In the genomic region with DNA sequence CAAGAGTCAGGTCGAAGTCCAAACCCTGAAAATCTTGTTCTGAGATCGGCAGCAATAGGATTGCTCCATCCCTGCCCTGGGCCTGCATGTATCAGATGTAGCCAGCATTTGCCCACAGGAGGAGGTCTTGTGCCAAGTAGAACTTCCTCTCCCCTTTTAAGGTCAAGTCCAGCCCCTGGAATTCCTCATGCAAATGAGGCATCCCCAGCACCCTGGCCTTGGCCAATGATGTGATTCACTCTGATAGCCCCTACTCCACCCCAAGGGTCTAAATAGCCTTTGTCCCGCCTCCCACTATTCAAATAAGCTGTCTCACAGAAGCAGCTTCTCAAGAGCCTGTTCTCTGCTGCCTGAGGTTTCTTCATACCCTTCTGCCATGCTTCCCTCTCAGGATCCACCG, we compare ENCODE assay signal across 22 mouse cellular contexts. TPM values are rescaled to one million over a fixed set of nuclear protein-coding genes. Genes with fewer than 3 reads are reported as not detected.
A peak's percentile ranks its signal among the peaks of the same experiment; 100 is the strongest.
DNase-seq lines count a peak whose midpoint lies in the region; ATAC-seq lines count a peak whose summit lies in the region.
"Had no signal": no experiment of that assay in that cellular context is flagged by ENCODE, and none has a peak within 500 bp of the region (broad histone marks: within the 10 kb centered on the region; RNA-seq: fewer than 3 reads in every experiment).

No protein-coding gene starts in this region.

- peaks cover 4% of the 10 kb centered on the region; the same call in 1 of the 2 replicates for H3K9me3 ChIP-seq in lung, embryonic 16.5 days (ENCODE audit: control insufficient read depth, low read length)
- no peaks in the 10 kb centered on the region for H3K9me3 ChIP-seq in embryonic facial prominence, embryonic 10.5 days
- H3K9me3 ChIP-seq: forebrain, embryonic 12.5 days; heart, embryonic 10.5 days had no signal

- ATAC-seq in lung, embryonic 16.5 days (ENCODE audit: low read depth): no peak
- no peak for ATAC-seq in monocyte, adult 5-6 weeks (replicated peaks; ENCODE audit: insufficient number of reproducible peaks, low FRiP score, low TSS enrichment, poor library complexity, severe bottlenecking)
- ATAC-seq: forebrain, embryonic 16.5 days; hindbrain, postnatal 0 days had no signal

- H3K4me3 ChIP-seq in lung, embryonic 16.5 days (ENCODE audit: low read length): no peak overlapping the region
- H3K4me3 ChIP-seq in embryonic facial prominence, embryonic 10.5 days: no peak overlapping the region
- H3K4me3 ChIP-seq: embryonic facial prominence, embryonic 13.5 days; forebrain, embryonic 12.5 days; gastrocnemius, adult 2 months; heart, embryonic 10.5 days; hindbrain, embryonic 13.5 days had no signal

- H3K27me3 ChIP-seq in lung, embryonic 16.5 days (ENCODE audit: control insufficient read depth, insufficient read depth, low read depth, low read length): no peaks in the 10 kb centered on the region
- H3K27me3 ChIP-seq in embryonic facial prominence, embryonic 10.5 days (replicated peaks; ENCODE audit: low read depth, poor library complexity, severe bottlenecking): no peaks in the 10 kb centered on the region
- H3K27me3 ChIP-seq: CH12.LX; embryonic facial prominence, embryonic 13.5 days; forebrain, embryonic 12.5 days; hindbrain, embryonic 13.5 days had no signal

- H3K36me3 ChIP-seq in lung, embryonic 16.5 days (ENCODE audit: control insufficient read depth, insufficient read depth, low read length): no peaks in the 10 kb centered on the region
- H3K36me3 ChIP-seq in embryonic facial prominence, embryonic 10.5 days (replicated peaks): no peaks in the 10 kb centered on the region
- H3K36me3 ChIP-seq: embryonic facial prominence, embryonic 13.5 days; forebrain, embryonic 12.5 days; heart, embryonic 10.5 days; hindbrain, embryonic 13.5 days had no signal

- peaks cover 11% of the 10 kb centered on the region for H3K4me1 ChIP-seq in lung, embryonic 16.5 days (replicated peaks; ENCODE audit: control insufficient read depth, insufficient read depth, low read length)
- H3K4me1 ChIP-seq in embryonic facial prominence, embryonic 10.5 days: peaks cover 27% of the 10 kb centered on the region

- no peak overlapping the region for H3K4me2 ChIP-seq in lung, embryonic 16.5 days (ENCODE audit: low read depth, low read length)
- H3K4me2 ChIP-seq: embryonic facial prominence, embryonic 13.5 days; forebrain, embryonic 12.5 days; hindbrain, embryonic 13.5 days had no signal

- H3K9ac ChIP-seq in lung, embryonic 16.5 days (ENCODE audit: low read length): 0 out of 2 replicates have a peak overlapping the region, but pooled peaks have one; percentile 1
- H3K9ac ChIP-seq: embryonic facial prominence, embryonic 13.5 days; forebrain, embryonic 12.5 days; hindbrain, embryonic 13.5 days had no signal

- WGBS in lung, embryonic 16.5 days: 81% methylated on average over 4 of the region's 4 CpGs
- 91% methylated on average over 4 of the region's 4 CpGs for WGBS in embryonic facial prominence, embryonic 10.5 days

- no peak for DNase-seq in lung, adult 18-20 months
- peak; percentile 47 for DNase-seq in ES-CJ7 (ENCODE audit: low read depth, low spot score)
- no peak for DNase-seq in embryonic facial prominence, embryonic 10.5 days (ENCODE audit: low spot score)
- no peak for DNase-seq in kidney, adult 18-20 months
- DNase-seq: adrenal gland, postnatal 10 days; cerebellum, adult 11 months; cerebellum, adult 9-10 months; cerebellum, postnatal 25 days; gastrocnemius, adult 2 months; gastrocnemius, postnatal 25 days; heart, adult 18-20 months; heart, postnatal 10 days had no signal

- H3K27ac ChIP-seq in lung, embryonic 16.5 days (ENCODE audit: low read length): no peak overlapping the region
- 0 out of 2 replicates have a peak overlapping the region, but pooled peaks have one; percentile 2 for H3K27ac ChIP-seq in embryonic facial prominence, embryonic 10.5 days (replicated peaks)
- H3K27ac ChIP-seq: embryonic facial prominence, embryonic 13.5 days; forebrain, embryonic 12.5 days; gastrocnemius, adult 2 months; heart, embryonic 10.5 days; hindbrain, embryonic 13.5 days; hindbrain, postnatal 0 days had no signal

RNA-seq across cellular contexts. Expression of a gene that starts 28.2 kb away (rescaled TPM):
- 1.3 and 1.6 TPM in 2 replicates for polyA plus RNA-seq in lung, embryonic 16.5 days (2015; fragmentation: Nextera tagmentation; extraction: Ambion mirVana)
- polyA plus RNA-seq in embryonic facial prominence, embryonic 10.5 days (2016; fragmentation: Nextera tagmentation; extraction: Ambion mirVana): 0.53 and 0.82 TPM in 2 replicates
- not detected in 3 replicates for total RNA-seq in monocyte, adult 5-6 weeks (2017)
- total RNA-seq: CH12.LX; hematopoietic stem cell, adult 5-6 weeks had no signal
